In genomic region chr2:167491757-167492708, GRCm38 (mm10) we compare ENCODE assay signal across 8 mouse cellular contexts. TPM values are rescaled to one million over a fixed set of nuclear protein-coding genes. Genes with fewer than 3 reads are reported as not detected.
A peak's percentile ranks its signal among the peaks of the same experiment; 100 is the strongest.
DNase-seq lines count a peak whose midpoint lies in the region; ATAC-seq and TF ChIP-seq lines count a peak whose summit lies in the region.

Rnf114 (plus strand) TSS chr2:167492645.

- peak within 1 kb of the TSS; percentile 93 for H3K4me2 ChIP-seq in neural tube, embryonic 11.5 days (ENCODE audit: low read depth)
- H3K4me2 ChIP-seq in hindbrain, embryonic 14.5 days (replicated peaks): peak within 1 kb of the TSS; percentile 87
- H3K4me2 ChIP-seq in stomach, postnatal 0 days (replicated peaks; ENCODE audit: low read depth): peak within 1 kb of the TSS; percentile 79

- peak within 1 kb of the TSS; percentile 100 for H3K4me3 ChIP-seq in neural tube, embryonic 11.5 days (ENCODE audit: low read depth, low read length)
- H3K4me3 ChIP-seq in hindbrain, embryonic 14.5 days (replicated peaks; ENCODE audit: low read length): peak within 1 kb of the TSS; percentile 97
- H3K4me3 ChIP-seq in megakaryocyte, embryonic 14.5 days (replicated peaks): peak within 1 kb of the TSS; percentile 92
- H3K4me3 ChIP-seq in stomach, postnatal 0 days (ENCODE audit: low read depth, low read length): peak within 1 kb of the TSS; percentile 100

- no peaks in the 10 kb centered on the region for H3K27me3 ChIP-seq in neural tube, embryonic 11.5 days (ENCODE audit: control insufficient read depth, insufficient read depth, low read length)
- H3K27me3 ChIP-seq in hindbrain, embryonic 14.5 days (ENCODE audit: control insufficient read depth, insufficient read depth, low read length): no peaks in the 10 kb centered on the region
- no peaks in the 10 kb centered on the region for H3K27me3 ChIP-seq in megakaryocyte, embryonic 14.5 days (replicated peaks)
- H3K27me3 ChIP-seq in stomach, postnatal 0 days (ENCODE audit: control insufficient read depth, insufficient read depth, low read length): no peaks in the 10 kb centered on the region

- TF ChIP-seq EP300 in stomach, postnatal 0 days (optimal IDR thresholded peaks at IDR 0.05): no peak

- peak within 1 kb of the TSS; percentile 92 for H3K9ac ChIP-seq in neural tube, embryonic 11.5 days (ENCODE audit: low read length)
- peak within 1 kb of the TSS; percentile 93 for H3K9ac ChIP-seq in hindbrain, embryonic 14.5 days
- H3K9ac ChIP-seq in stomach, postnatal 0 days (ENCODE audit: low read length): peak within 1 kb of the TSS; percentile 99

- 4% methylated on average over 46 of the region's 52 CpGs for whole genome bisulfite sequencing in neural tube, embryonic 11.5 days
- WGBS in hindbrain, embryonic 14.5 days: 4% methylated on average over 50 of the region's 52 CpGs
- WGBS in stomach, postnatal 0 days: 2% methylated on average over 51 of the region's 52 CpGs

- no peak for DNase-seq in neural tube, embryonic 11.5 days (ENCODE audit: low spot score)
- DNase-seq in neural tube, embryonic 10.5 days (ENCODE audit: extremely low spot score, low spot score): no peak
- DNase-seq in c-Kit-negative CD71-positive TER-119-positive erythroid progenitor cells, embryonic 14.5 days (ENCODE audit: low read depth, low spot score): peak; percentile 35
- DNase-seq in gastrocnemius, adult 8-10 months (ENCODE audit: low spot score in 2 of 2): no peak
- no peak for DNase-seq in hindbrain, embryonic 14.5 days (ENCODE audit: low spot score)
- no peak for DNase-seq in left cerebral cortex, postnatal 14 days (ENCODE audit: low spot score in 2 of 2)
- DNase-seq in stomach, postnatal 0 days (ENCODE audit: low spot score): peak; percentile 70

- H3K36me3 ChIP-seq in neural tube, embryonic 11.5 days (ENCODE audit: control insufficient read depth, insufficient read depth, low read length): no peaks in the 10 kb centered on the region
- peaks cover 8% of the 10 kb centered on the region; the same call in 1 of the 2 replicates for H3K36me3 ChIP-seq in hindbrain, embryonic 14.5 days (replicated peaks; ENCODE audit: control insufficient read depth, insufficient read depth)
- peaks cover 24% of the 10 kb centered on the region for H3K36me3 ChIP-seq in megakaryocyte, embryonic 14.5 days (replicated peaks; ENCODE audit: low read length)
- no peaks in the 10 kb centered on the region for H3K36me3 ChIP-seq in stomach, postnatal 0 days (ENCODE audit: control insufficient read depth, insufficient read depth, low read length)

- intact Hi-C loops in left cerebral cortex, postnatal 14 days (cut with DNase I): loop anchor here (10.0 kb wide), 1 partner anchor 417 kb away; no protein-coding TSS in a partner anchor

- ATAC-seq in neural tube, embryonic 11.5 days (ENCODE audit: insufficient read depth, low FRiP score, low TSS enrichment): peak; percentile 56
- ATAC-seq in hindbrain, embryonic 14.5 days (ENCODE audit: low FRiP score): no peak; the same call in 1 of the 2 replicates
- ATAC-seq in stomach, postnatal 0 days (ENCODE audit: low FRiP score, low TSS enrichment): peak; percentile 51

- TF ChIP-seq CTCF in stomach, postnatal 0 days (IDR thresholded peaks at IDR 0.05; ENCODE audit: low read depth): no peak

- H3K9me3 ChIP-seq in neural tube, embryonic 11.5 days (ENCODE audit: control insufficient read depth, low read length): no peaks in the 10 kb centered on the region
- H3K9me3 ChIP-seq in hindbrain, embryonic 14.5 days (ENCODE audit: control insufficient read depth, low read length): no peaks in the 10 kb centered on the region
- no peaks in the 10 kb centered on the region for H3K9me3 ChIP-seq in megakaryocyte, embryonic 14.5 days
- no peaks in the 10 kb centered on the region for H3K9me3 ChIP-seq in stomach, postnatal 0 days (ENCODE audit: control insufficient read depth, low read length)

- H3K27ac ChIP-seq in neural tube, embryonic 11.5 days (ENCODE audit: low read depth, low read length): peak within 1 kb of the TSS; percentile 93
- peak within 1 kb of the TSS; percentile 98 for H3K27ac ChIP-seq in hindbrain, embryonic 14.5 days
- peak within 1 kb of the TSS; percentile 97 for H3K27ac ChIP-seq in stomach, postnatal 0 days (replicated peaks)

- H3K4me1 ChIP-seq in neural tube, embryonic 11.5 days (ENCODE audit: control insufficient read depth, insufficient read depth, low read length): peaks cover 8% of the 10 kb centered on the region
- H3K4me1 ChIP-seq in hindbrain, embryonic 14.5 days (replicated peaks; ENCODE audit: control insufficient read depth, insufficient read depth, low read length): peaks cover 23% of the 10 kb centered on the region
- H3K4me1 ChIP-seq in megakaryocyte, embryonic 14.5 days: peaks cover 60% of the 10 kb centered on the region
- H3K4me1 ChIP-seq in stomach, postnatal 0 days (replicated peaks; ENCODE audit: control insufficient read depth, insufficient read depth): peaks cover 4% of the 10 kb centered on the region; the same call in 1 of the 2 replicates

RNA-seq across cellular contexts. Expression of gene Rnf114, which starts in this region (rescaled TPM):
- polyA plus RNA-seq in neural tube, embryonic 11.5 days (2014; fragmentation: Nextera tagmentation; extraction: Ambion mirVana): 150 and 161 TPM in 2 replicates
- 10 to 100 TPM; 40.8 to 45.8 (median 43.0) TPM for total RNA-seq in gastrocnemius, adult 8-10 months (2022)
- 110 and 115 TPM in 2 replicates for polyA plus RNA-seq in hindbrain, embryonic 14.5 days (2014; fragmentation: Nextera tagmentation; extraction: Ambion mirVana)
- total RNA-seq in left cerebral cortex, postnatal 14 days (2021): 10 to 100 TPM; 40.8 to 43.1 TPM
- 4.0 and 26.3 TPM in 2 replicates for polyA plus RNA-seq in megakaryocyte, embryonic 14.5 days (2012; ENCODE audit: insufficient read depth, low replicate concordance)
- 44.6 and 47.6 TPM in 2 replicates for polyA plus RNA-seq in stomach, postnatal 0 days (2015; fragmentation: Nextera tagmentation; extraction: Ambion mirVana)

Comparison
In these comparisons a context has a peak if more than half of its experiments do, and no peak if none do; other contexts are left out.
1. DNase-seq: peak in c-Kit-negative CD71-positive TER-119-positive erythroid progenitor cells, embryonic 14.5 days (single experiment) and stomach, postnatal 0 days (single experiment); none in neural tube, embryonic 11.5 days (single experiment), neural tube, embryonic 10.5 days (single experiment), gastrocnemius, adult 8-10 months (0 of 2), hindbrain, embryonic 14.5 days (single experiment) and left cerebral cortex, postnatal 14 days (0 of 2).
2. Peak in every context shown above with its lines, with median percentiles within 50 percentile points of each other: H3K27ac ChIP-seq, H3K4me2 ChIP-seq, H3K4me3 ChIP-seq and H3K9ac ChIP-seq.